Mouse (Mus musculus) WW6 (cell line): ENCODE measurements around the gene Gpr107.
"Not testable (repeated sequence)": the region's sequence is repeated elsewhere in the genome, so short reads cannot be mapped to it uniquely, and the experiment has no call there.

ENCODE experiments used
- DNase-seq: peaks from one replicate; pipeline ENCODE4 v3.0.0-alpha.2; 2013; ENCODE audit warnings: low read depth, low spot score

Gene Gpr107

GRCm38 (mm10) chr2:31156846-31157245 lies 4.7 kb downstream of the Gpr107 start:
- no peak for DNase-seq

GRCm38 (mm10) chr2:31160147-31160920 lies 8.2 kb downstream of the Gpr107 start:
- DNase-seq = no peak

- DNase-seq = no peak
Measured at GRCm38 (mm10) chr2:31161620-31162019, 9.5 kb downstream of the Gpr107 start.

DNA sequence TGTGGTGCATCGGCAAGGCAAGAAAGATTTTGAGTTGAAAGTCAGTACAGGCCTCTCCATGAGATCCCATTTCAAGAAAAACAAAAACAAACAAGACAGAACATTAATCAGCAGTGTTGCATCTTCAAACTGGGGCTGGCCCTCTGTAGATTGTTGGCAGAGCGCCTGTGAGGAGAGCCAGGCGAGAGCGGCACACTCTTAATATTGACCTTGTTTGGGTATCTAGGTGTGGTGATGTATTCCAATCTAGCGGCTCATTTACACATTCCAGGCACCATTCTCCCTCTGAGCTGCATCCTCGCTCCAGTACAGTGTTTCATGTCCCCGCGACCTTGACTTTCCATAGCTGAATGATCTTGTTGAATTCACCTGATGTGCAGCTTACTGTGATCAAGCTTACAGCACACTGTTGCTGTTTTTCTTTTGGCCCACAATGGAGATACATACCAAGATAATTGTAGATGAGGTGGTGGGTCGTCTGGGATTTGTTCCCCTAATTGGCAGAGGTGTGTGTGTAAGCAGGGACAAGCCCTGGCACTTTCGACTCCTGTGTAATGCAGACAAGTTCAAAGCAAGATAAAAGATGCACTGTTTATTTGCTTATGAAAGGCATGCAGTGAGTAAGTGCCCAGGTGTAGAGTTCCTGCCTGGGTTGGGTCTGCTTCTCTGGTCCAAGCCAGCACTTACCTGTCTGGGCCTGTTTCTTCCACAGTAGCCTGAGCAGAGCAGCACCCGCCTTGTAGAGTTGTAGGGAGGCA lies 11.4 kb downstream of the Gpr107 start:
- peak; percentile 81 for DNase-seq

DNA sequence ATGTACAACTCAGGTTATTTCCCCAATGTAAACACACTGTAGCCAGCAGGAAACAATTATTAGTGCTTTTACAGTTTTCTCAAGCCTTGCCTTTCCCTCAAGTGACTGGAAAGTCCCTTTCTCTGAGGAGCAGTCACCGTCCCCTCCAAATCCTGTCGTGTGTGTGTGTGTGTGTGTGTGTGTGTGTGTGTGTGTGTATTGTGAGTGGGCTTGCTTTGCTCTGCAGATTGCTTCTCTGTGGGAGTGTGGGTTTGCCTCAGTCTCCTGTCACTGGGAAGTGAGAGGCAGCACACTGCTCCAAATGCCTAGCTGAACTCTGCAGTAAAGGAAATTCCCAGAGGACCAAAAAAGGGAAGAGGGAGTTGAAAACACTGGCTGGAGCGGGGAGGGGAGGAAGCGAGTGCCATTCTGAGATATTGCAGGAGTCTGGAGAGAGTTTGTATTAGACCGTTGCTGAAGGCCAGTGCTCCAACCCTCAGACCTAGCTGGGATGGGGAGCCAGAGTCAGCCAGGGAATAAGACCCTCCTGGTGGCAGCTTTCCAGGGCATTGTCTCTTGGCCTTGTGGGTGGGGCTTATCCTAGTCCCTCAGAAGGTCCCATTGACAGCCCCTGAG lies 12.8 kb downstream of the Gpr107 start:
- DNase-seq = no peak

DNA sequence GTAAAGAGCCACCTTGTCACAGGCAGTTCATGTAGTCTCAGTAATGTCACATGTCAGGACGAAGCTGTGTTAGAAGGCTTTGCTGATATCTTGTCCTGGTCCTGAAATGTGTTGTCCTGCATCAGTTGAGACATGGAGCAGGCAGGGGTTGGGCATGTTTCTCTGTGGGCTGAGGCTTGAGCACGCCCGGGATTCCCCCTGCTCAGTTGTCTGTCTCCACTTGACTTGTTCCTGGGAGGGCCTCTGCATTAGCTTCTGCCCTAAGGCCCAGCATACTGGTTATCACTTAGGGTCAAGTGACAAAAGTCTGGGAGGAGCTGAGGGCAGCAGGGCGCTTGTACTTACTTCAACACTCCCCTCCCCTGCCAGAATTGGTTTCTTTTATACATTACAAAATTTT lies 13.4 kb downstream of the Gpr107 start:
- no peak for DNase-seq

DNA sequence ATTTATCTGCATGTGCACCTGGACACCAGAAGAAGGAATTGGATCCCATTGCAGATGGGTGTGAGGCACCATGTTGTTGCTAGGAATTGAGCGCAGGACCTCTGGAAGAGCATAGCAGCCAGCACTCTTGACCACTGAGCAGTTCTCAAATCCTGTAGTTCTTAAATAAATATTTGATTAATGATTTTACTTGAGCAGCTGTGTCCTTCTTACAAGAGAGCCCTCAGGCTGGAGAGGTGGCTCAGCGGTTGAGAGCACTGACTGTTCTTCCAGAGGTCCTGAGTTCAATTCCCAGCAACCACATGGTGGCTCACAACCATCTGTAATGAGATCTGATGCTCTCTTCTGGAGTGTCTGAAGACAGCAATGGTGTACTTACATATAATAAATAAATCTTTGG lies 15.5 kb downstream of the Gpr107 start:
- DNase-seq = not testable (repeated sequence)

GRCm38 (mm10) chr2:31169001-31169400 lies 16.9 kb downstream of the Gpr107 start:
- DNase-seq = no peak

DNA sequence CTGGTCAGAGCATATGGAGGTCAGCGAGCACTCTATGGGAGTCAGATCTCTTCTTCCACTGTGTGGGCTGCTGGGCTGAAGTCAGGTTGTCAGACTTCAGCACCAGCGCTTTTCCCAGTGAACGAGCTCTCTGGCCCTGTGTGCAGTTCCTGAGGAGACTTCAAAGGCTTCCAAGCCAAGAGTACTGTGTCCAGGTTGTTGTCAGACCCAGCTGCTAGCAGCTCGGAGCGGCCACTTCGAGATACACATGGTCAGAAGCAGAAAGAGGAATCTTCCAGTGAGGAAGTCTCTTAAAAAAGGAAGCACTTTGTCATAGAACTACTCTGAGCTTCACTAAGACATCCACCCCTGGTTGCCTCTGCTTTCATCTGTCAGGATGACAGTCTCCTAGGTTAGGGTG lies 18.0 kb downstream of the Gpr107 start:
- no peak for DNase-seq

DNA sequence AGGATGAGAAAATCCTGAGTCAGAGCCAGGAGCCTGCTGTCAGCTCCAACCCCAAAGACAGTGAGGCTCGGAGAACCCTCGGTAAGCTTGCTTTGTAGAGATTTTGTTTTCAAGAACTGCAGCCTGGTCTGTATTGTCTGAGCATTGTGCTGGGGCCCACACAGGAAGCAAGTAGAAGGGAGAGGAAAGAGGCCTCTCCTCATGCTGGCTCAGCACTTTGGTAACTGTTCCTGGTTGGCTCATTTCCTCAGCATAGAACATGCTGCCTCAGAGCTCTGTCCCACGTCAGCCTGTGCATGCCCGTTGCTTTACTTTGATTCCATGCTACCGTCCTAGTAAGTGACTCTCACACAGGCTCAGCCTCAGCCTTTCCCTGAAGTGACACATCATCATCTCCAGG lies 19.9 kb downstream of the Gpr107 start:
- no peak for DNase-seq

GRCm38 (mm10) chr2:31172536-31172935 lies 20.4 kb downstream of the Gpr107 start:
- no peak for DNase-seq

DNA sequence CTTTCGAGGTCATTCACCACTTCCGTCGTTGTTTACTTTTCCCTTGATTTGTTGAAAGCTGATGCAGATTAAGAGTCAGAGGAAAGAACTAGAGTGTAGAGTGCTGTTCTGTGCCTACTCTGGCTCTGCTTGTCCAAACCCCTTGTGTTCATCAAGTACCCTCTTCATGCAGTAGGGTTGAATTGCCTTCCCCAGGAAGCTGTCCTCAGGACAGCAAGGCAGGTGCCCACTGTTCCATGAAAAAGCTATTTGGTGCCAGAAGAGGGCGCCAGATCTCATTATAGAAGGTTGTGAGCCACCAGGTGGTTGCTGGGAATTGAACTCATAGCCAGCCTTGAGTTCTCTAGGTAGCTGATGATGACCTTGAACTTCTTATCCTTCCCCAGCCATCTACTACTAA lies 21.2 kb downstream of the Gpr107 start:
- peak; percentile 48 for DNase-seq

DNA sequence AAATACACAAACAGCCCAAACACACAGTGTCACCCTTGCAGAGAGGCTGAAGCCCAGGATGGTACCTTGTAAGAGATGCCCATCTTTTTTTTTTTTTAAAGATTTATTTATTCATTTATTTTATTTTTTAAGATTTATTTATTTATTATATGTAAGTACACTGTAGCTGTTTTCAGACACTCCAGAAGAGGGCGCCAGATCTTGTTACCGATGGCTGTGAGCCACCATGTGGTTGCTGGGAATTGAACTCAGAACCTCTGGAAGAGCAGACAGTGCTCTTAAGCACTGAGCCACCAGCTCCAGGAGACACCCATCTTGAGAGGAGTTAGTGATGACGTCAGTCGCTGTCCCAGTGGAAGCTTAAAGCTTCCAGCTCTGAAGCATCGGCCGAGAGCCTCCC lies 26.5 kb downstream of the Gpr107 start:
- DNase-seq = not testable (repeated sequence)

DNA sequence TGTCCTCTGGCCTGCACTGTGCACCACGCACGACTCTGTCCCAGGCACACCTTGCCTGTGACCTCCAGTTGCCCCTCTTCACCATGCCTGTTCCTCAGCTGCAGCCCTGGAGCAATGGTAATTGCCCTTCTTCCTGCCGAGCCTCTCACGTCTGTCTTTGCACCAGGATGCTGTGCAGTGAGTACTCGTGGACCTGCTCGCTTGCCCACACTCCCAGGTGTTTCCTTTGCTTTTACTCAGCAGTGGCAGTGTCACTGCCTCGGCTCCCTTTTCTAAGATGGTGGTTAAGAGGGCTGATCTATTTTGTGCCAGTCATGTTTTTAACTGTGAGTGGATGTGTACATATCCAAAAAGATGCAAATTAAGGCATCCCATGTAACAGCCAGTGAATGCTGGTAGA lies 27.4 kb downstream of the Gpr107 start:
- DNase-seq = no peak

GRCm38 (mm10) chr2:31180081-31180551 lies 28.0 kb downstream of the Gpr107 start:
- no peak for DNase-seq

DNA sequence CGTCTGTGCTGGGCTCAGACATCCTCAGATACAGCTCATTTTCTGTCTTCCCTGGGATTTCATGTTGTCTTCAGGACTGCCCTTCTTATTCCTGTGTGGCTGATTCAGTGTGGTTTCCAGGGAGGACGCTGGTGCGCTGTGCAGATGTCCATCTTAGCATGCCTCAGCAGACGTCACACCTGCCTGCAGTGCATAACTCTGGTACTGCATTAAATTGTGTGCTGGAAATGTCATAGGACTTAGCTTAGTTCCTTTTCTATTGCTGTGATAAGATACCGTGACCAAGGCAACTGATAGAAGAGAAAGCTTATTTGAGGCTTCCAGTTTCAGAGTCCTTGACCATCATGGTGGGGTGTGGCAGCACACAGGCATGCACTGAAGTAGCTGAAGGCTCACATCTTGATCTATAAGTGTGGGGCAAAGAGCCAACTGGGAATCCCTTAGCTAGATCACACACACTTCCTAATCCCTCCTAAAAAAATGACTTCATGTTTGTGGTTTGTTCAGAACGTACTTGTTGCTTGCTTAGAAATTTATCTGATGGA lies 30.7 kb downstream of the Gpr107 start:
- no peak for DNase-seq

GRCm38 (mm10) chr2:31183830-31184229 lies 31.7 kb downstream of the Gpr107 start:
- DNase-seq = no peak

DNA sequence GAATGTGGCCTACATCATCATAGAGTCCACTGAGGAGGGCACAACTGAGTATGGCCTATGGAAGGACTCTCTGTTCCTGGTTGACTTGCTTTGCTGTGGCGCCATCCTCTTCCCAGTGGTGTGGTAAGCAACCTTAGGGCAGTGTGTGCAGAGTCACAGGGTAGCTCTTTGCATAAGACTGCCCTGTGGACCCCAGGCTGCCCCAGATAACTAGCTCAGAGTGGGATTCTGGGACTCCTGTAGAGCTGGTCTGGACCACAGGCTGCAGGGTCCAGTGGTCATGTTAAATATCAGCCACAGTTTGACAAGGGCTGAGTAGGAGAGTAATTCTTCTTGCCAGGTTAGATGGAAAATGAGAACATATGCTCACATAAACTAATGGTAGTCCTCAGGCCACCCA lies 36.6 kb downstream of the Gpr107 start:
- DNase-seq = no peak

GRCm38 (mm10) chr2:31189654-31190053 lies 37.5 kb downstream of the Gpr107 start:
- DNase-seq = no peak

GRCm38 (mm10) chr2:31191765-31192164 lies 39.6 kb downstream of the Gpr107 start:
- no peak for DNase-seq

DNA sequence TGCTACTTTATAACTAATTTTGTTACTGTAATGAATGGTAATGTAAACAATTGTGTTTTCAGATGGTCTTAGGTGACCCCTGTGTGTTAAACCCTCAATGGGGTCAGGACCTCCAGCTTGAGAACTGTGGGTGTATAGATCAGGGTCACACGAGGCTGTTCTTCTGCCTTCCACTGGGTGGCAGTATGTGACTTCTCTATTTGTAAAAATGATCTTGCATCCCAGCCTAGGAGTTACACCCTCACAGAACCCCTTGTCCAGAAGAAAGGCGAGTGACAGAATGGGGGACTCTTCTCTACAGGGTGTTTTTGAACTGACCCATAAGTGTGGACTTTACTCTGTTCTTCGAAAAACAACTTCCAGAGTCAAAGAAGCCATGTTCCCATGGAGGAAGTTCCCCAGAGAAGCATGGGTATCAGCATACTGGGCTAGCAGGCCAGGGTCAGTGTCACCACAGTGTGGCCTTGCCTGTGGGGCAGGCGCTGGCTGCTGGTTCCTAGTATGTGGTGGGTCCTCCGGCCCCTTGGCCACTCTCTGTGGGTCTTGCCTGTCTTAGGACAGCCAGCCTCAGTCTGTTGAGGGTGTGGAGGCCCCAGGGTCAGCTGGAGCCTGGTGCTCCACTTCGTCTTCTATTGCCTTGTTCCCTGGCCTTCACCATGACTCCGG lies 42.4 kb downstream of the Gpr107 start:
- DNase-seq = no peak

DNA sequence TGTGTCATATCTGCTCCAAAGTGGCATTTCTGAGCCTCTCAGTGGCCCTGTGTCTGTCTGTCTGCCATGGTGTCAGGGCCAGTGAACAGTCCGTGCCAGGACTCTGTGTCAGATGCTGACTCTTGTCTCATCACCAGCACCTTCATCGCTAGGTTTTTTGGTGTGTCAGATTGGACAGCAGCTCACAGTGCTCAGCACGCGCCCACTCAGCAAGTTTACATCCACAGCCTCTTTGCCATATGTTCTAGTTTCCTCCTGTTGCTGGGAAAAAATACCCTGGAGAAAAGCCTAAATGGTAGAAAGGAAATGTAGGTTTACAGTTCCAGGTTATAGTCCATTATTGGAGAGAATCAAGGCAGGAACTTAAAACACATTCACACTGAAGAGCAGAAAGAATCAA lies 46.5 kb downstream of the Gpr107 start:
- DNase-seq = no peak
